Mouse (Mus musculus) heart, postnatal 0 days (tissue): ENCODE results near the gene Bax.
A peak's percentile ranks its signal among the peaks of the same experiment; 100 is the strongest.

Experiments used
- CTCF ChIP-seq: IDR thresholded peaks from 2 replicates; pipeline ENCODE4 v1.5.1; 2016; ENCODE audit warnings: antibody characterized with exemption, control low read depth, low read depth
- EP300 ChIP-seq: IDR thresholded peaks from 2 replicates; pipeline ENCODE4 v1.6.1; 2016; ENCODE audit warnings: antibody characterized with exemption, low read depth

GRCm38 (mm10) chr7:45447325-45447990 lies 19.2 kb downstream of the Bax start:
- peak; percentile 58 for TF ChIP-seq CTCF
- no peak for TF ChIP-seq EP300
